Mouse (Mus musculus): ENCODE measurements around the gene Mpg.

Mpg gene

GRCm38 (mm10) chr11:32253121-32253520, 26.8 kb downstream of the Mpg start:
- no peak for DNase-seq (ENCODE audit: extremely low read depth, low read depth, low spot score)

DNA sequence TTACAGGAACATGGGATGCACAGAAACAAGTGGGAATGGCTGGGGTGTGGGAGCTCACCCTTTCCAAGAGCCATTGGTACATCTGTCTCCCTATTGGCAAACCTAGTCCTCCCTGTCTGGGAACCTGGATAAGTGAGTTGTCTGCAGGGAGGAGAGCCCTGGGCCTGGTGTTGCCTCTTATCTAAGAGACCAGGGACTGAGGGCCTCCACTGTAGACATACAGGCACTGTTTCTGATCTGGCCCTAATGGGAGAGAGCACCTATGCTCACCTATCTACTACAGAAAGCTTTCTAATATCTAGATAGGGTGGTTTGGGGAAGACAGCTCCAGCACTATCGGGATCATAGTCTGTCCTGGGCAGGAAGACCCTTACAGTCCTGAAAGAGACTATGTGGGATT, 29.8 kb downstream of the Mpg start:
- no peak for DNase-seq (ENCODE audit: extremely low read depth, low read depth, low spot score)

DNA sequence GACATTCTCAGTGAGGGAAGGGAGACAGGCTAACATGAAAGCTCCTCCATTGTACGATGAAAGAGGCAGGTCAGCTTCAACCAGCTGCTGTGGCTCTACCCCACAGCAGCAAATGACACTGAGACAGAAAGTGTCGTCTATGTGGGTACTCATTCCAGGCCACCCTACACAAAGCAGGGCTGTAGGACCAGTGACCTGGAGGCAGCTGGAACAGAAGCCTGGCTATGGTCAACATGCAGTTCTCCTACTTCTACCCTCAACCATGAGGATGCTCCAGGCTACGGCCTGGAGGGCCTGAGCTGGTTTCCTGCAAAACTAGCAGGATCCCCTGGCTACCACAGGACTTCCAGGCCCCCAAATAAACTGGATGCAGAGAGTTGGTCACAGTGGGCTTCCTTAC, 30.3 kb downstream of the Mpg start:
- DNase-seq (ENCODE audit: extremely low read depth, low read depth, low spot score) = no peak

GRCm38 (mm10) chr11:32262674-32263415, 36.5 kb downstream of the Mpg start:
- DNase-seq (ENCODE audit: extremely low read depth, low read depth, low spot score) = no peak

GRCm38 (mm10) chr11:32265117-32265738, 38.9 kb downstream of the Mpg start:
- no peak for DNase-seq (ENCODE audit: extremely low read depth, low read depth, low spot score)

DNA sequence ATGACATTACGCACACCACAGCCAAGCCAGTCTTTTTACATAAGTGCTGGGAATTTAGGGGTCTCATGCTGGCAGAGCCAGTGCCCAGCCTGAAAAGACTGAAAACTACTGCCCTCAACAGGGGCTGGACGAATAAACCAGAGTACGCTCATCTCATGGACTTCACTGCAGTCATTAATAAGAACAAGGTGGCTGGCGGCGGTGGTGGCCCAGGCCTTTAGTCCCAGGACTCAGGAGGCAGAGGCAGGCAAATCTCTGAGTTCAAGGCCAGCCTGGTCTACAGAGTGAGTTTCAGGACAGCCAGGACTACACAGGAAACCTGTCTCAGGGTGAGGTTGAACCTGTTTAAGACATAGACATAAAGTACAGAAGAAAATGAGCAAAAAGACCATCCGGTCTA, 39.9 kb downstream of the Mpg start:
- DNase-seq (ENCODE audit: extremely low read depth, low read depth, low spot score) = no peak

GRCm38 (mm10) chr11:32266776-32267175, 40.5 kb downstream of the Mpg start:
- no peak for DNase-seq (ENCODE audit: extremely low read depth, low read depth, low spot score)

DNA sequence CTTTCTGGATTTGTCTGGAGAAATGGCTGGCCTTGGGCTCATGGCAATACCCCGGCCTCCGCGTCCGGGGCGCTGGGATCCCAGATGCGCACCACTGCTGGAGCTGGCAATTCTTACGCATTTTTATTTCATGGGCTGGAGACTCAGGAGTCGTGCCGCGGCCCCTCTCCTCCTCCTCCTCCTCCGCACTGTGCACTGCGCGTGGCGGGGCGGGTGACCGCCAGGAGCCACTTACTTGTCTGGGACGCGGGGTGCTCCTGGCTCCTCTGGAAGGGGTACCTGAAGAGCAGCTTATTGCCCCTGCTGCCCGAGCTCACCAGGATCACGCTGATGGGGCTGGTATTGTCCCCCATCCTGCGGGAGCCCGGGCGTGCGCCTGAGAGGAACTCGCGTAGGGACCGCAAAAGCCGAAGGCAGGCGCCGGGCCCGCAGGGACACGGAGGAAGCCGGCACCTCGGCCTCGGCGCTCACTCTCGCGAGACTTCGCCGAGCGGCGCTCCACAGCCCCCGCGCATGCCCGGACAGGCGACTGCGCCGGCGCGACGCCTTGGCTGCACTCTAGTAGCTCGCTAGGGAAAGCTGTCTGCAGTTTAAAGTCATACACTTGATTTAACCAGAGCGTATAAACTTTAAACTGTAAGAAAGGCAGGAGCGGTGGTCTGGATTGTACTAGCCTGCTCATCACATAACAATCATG, 41.0 kb downstream of the Mpg start, which contains the start of gene Nprl3:
Gene Nprl3 (minus strand): TSS at position 520 of the 697 bp plus-strand sequence.
- no peak for DNase-seq (ENCODE audit: extremely low read depth, low read depth, low spot score)

GRCm38 (mm10) chr11:32267964-32268363, 41.7 kb downstream of the Mpg start:
- DNase-seq (ENCODE audit: extremely low read depth, low read depth, low spot score) = no peak

GRCm38 (mm10) chr11:32268952-32269351, 42.6 kb downstream of the Mpg start:
- no peak for DNase-seq (ENCODE audit: extremely low read depth, low read depth, low spot score)

DNA sequence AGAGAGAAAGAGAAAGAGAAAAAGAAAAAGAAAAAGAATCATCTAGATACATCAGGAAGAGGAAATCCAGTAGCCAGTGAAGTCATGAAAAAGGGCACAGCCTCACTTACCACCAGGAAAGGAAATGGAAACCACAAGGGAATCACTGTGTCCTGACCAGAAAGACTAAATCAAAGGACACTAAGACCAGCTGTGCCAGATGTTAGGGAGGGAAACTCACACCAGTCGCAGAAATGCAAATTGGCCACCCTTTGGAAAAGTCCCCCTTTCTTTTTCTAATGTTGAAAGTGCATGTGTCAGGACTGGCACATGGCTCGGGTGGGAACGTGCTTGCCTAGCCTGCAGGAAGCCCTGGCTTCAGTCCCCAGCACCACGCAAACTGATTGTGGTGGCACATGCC, 44.9 kb downstream of the Mpg start:
- DNase-seq (ENCODE audit: extremely low read depth, low read depth, low spot score) = no peak

DNA sequence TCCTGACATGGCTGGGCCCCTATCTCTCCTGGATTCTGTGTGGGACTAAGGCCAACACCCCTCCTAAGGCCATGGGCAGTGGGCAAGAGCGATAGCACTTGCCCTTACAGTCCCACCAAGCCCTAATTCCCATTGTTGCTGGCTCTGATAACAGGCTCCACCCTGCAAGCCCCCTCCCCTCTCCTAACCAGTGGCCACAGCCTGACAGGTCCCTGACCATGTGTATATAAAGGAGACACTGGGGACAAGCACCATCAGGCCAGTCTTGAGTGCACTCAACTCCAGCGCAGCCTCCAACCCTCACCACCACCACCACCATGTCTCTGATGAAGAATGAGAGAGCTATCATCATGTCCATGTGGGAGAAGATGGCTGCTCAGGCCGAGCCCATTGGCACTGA, 50.0 kb downstream of the Mpg start, which contains the start of gene Hba-x:
Gene Hba-x (plus strand): TSS at position 54 of the 400 bp plus-strand sequence.
- no peak for DNase-seq (ENCODE audit: extremely low read depth, low read depth, low spot score)

GRCm38 (mm10) chr11:32277736-32278457, 51.6 kb downstream of the Mpg start:
- DNase-seq (ENCODE audit: extremely low read depth, low read depth, low spot score) = no peak

DNA sequence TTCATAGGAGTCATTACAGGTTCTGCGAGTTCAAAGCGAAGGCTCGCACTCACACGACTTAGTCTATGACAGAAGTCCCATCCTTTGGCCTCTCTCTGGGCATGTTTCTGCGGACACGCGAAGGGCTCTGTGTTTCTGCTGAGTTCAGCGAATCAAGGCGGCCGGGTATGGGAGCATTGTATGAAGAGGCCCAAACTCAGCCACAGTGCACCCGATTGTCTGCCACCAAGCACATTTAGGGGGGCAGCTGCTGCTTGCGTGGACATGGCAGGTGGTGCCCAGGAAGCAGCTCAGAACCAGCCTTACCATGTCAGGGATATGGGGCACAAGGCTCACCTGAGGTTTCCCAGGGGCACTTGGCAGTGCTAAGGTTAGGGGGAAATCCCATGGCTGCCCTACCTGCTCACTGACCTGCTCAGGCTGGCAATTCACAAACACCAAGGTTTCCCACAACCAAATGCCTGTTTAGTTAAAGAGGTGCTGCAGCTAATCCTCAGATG, 52.2 kb downstream of the Mpg start:
- DNase-seq (ENCODE audit: extremely low read depth, low read depth, low spot score) = no peak

- no peak for DNase-seq (ENCODE audit: extremely low read depth, low read depth, low spot score)
Observed at GRCm38 (mm10) chr11:32280646-32281045, 54.3 kb downstream of the Mpg start.

DNA sequence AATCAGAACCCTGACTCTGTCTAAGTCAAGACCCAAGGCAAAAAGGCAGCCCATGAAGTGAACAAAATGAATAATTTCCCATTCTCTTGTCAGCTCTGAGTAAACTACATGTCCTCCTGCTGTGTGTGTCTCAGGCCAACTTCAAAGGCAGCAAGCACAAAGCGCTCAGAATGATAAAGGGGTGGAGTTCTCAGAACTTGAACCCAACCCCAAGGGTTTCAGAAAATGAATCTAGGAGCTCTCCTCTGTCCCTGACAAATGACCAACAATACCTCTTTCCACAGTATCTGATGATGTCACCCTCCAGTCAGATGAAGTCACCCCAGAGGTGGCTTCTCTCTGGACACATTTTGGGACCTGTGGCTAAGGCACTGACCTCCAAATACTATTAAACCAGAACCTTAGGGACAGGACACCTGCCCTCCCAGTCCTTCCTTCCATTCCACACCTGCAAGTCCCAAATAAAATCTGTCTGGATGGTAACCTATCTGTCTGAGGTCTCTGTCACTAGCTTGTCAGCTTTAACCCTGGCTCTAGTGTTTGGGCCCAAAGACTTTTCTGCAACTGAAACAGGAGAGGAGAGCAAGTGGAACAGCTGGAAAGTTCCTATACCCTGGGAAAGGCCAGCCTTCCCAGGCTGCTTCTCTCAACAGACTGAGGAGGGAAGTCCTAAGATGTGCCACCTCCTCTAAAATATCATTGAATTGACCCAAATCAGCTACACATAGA, 55.3 kb downstream of the Mpg start:
- no peak for DNase-seq (ENCODE audit: extremely low read depth, low read depth, low spot score)

Measured in fat pad, adult 2 months (tissue).